Mouse (Mus musculus) liver, embryonic 13.5 days (tissue): Measurements from ENCODE around the gene Dip2b. TPM values are rescaled to one million over a fixed set of nuclear protein-coding genes. Genes with fewer than 3 reads are reported as not detected.

Experiments
- ATAC-seq: fragments of 200-750 bp; cut with Nextera tagmentation; 2 replicates; pipeline ENCODE4 v1.8.0; 2017; ENCODE audit warnings: low read depth, mild to moderate bottlenecking, moderate number of reproducible peaks, moderate library complexity
- DNase-seq: peaks from one replicate; pipeline ENCODE4 v3.0.0; 2022
- H3K27ac ChIP-seq: fragments of 300-500 bp; sonication (generic); 2 replicates; pipeline ENCODE4 v1.5.1; 2015; ENCODE audit warnings: moderate library complexity, mild to moderate bottlenecking, inconsistent platforms
- H3K27me3 ChIP-seq: fragments of 300-500 bp; sonication (generic); 2 replicates; pipeline ENCODE4 v1.6.1; 2015; ENCODE audit warnings: mild to moderate bottlenecking, inconsistent platforms
- H3K36me3 ChIP-seq: fragments of 300-500 bp; sonication (generic); 2 replicates; pipeline ENCODE4 v1.6.1; 2015; ENCODE audit warnings: mild to moderate bottlenecking, inconsistent platforms
- H3K4me1 ChIP-seq: fragments of 300-500 bp; sonication (generic); replicated peaks from 2 replicates; pipeline ENCODE4 v1.6.1; 2015; ENCODE audit warnings: inconsistent platforms
- H3K4me2 ChIP-seq: fragments of 300-500 bp; sonication (generic); 2 replicates; pipeline ENCODE4 v1.6.1; 2015; ENCODE audit warnings: inconsistent platforms, mild to moderate bottlenecking, moderate library complexity
- H3K4me3 ChIP-seq: fragments of 300-500 bp; sonication (generic); replicated peaks from 2 replicates; pipeline ENCODE4 v1.5.1; 2015; ENCODE audit warnings: mild to moderate bottlenecking, inconsistent platforms
- H3K9ac ChIP-seq: fragments of 300-500 bp; sonication (generic); 2 replicates; pipeline ENCODE4 v1.6.1; 2015; ENCODE audit warnings: mild to moderate bottlenecking, inconsistent platforms
- H3K9me3 ChIP-seq: fragments of 300-500 bp; sonication (generic); replicated peaks from 2 replicates; pipeline ENCODE4 v1.6.1; 2016; ENCODE audit warnings: inconsistent platforms
- WGBS: fragments of 180-500 bp; shearing (Covaris S2); methylation state at CpG from one replicate; pipeline ENCODE4 v1.1.7; 2015; ENCODE audit not compliant: insufficient replicate concordance; 5-methylcytosine and 5-hydroxymethylcytosine counted together
- polyA plus RNA-seq: library from polyadenylated mRNA; unstranded; fragments of >200 nt; fragmentation: Nextera tagmentation; extraction: Ambion mirVana; gene quantifications from 2 replicates; pipeline ENCODE4 v1.2.1, GENCODE M21; 2015

The Dip2b gene
- polyA plus RNA-seq, 1 experiment from 2014 or later, result 2.2 TPM

GRCm38 (mm10) chr15:100163381-100164051 is 125.1 kb downstream of the Dip2b start:
- no peak for ATAC-seq
- H3K9me3 ChIP-seq, result no peaks in the 10 kb centered on the region
- no peak overlapping the region for H3K27ac ChIP-seq
- H3K9ac ChIP-seq, result no peak overlapping the region
- H3K36me3 ChIP-seq, result peaks cover 22% of the 10 kb centered on the region
- no peak overlapping the region for H3K4me2 ChIP-seq
- no peaks in the 10 kb centered on the region for H3K27me3 ChIP-seq
- WGBS, result 71% methylated on average over 3 of the region's 3 CpGs
- H3K4me1 ChIP-seq, result peaks cover 11% of the 10 kb centered on the region
- no peak for DNase-seq
- no peak overlapping the region for H3K4me3 ChIP-seq

DNA sequence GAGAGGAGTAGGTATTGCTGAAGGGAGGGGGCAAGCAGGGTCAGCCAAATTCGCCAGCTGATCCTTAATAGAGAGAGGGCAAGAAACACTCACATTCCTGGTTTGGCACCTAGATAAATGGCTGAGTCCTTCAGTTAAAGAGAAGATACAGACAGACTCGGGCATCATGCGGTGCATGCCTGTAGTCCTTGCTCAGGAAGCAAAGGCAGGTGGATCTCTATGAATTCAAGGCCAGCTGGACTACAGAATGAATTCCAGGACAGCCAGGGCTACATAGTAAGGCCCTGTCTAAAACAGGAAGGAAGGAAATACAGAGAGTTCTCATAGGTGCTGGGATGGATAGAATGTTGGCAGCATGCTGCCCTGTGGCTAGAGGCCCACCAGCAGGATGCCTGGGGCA is 128.0 kb downstream of the Dip2b start:
- ATAC-seq, result no peak

DNA sequence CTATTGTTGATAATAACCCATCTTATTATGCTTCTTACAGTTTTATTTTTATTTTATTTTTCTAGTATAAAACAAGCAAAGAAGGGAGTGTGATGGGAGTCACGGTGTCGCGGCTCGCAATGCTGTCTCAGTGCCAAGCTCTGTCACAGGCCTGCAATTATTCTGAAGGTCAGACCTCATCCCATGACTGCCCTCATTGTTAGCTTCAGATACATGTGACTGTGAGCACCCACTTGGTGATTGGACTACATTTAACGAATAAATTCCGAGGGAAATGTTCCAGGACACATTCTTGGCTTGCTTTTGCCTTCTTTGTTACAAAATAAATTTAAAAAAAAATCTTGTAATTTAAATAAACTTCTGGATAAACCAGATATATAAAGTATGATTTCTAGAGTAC is 129.3 kb downstream of the Dip2b start:
- Histone ChIP-seq H3K4me1 (no peaks in the 10 kb centered on the region), H3K27ac (no peak overlapping the region), H3K27me3 (no peaks in the 10 kb centered on the region), H3K9me3 (no peaks in the 10 kb centered on the region), H3K9ac (no peak overlapping the region), H3K4me3 (no peak overlapping the region), H3K4me2 (no peak overlapping the region), H3K36me3 (peaks cover 40% of the 10 kb centered on the region)
- no peak for DNase-seq
- ATAC-seq, result no peak
- 87% methylated on average over 6 of the region's 6 CpGs for WGBS

More for the DNA sequence above, 128.0 kb downstream of the Dip2b start:
- no peak overlapping the region for H3K9ac ChIP-seq
- H3K9me3 ChIP-seq, result no peaks in the 10 kb centered on the region
- no peak overlapping the region for H3K4me3 ChIP-seq
- H3K4me1 ChIP-seq, result no peaks in the 10 kb centered on the region
- DNase-seq, result no peak
- no peaks in the 10 kb centered on the region for H3K27me3 ChIP-seq
- 70% methylated on average over 3 of the region's 3 CpGs for WGBS
- no peak overlapping the region for H3K27ac ChIP-seq
- peaks cover 41% of the 10 kb centered on the region for H3K36me3 ChIP-seq
- no peak overlapping the region for H3K4me2 ChIP-seq

DNA sequence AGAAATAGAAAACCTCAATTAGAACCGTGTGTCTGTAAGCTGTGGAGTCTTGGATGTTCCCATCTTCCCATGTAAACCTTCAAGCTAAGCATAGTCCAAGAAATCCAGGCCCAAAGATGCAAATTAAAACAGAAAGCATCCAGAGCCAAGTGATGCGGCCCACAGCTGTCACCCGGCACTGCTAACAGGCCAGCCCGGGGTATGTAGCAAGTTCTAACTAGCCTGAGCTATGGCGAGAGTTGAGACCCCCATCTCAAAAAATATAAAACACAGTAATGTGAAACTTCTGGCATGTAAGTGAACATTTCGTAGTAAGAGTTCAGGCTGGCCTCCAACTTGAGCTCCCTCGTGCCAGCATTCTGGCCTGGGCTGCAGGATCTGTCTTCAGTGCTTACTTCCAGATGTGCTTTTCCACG is 129.7 kb downstream of the Dip2b start:
- H3K36me3 ChIP-seq, result peaks cover 44% of the 10 kb centered on the region
- no peak for ATAC-seq
- no peak overlapping the region for H3K27ac ChIP-seq
- no peaks in the 10 kb centered on the region for H3K4me1 ChIP-seq
- 79% methylated on average over 8 of the region's 8 CpGs for WGBS
- H3K4me3 ChIP-seq, result no peak overlapping the region
- no peaks in the 10 kb centered on the region for H3K9me3 ChIP-seq
- H3K4me2 ChIP-seq, result no peak overlapping the region
- DNase-seq, result no peak
- no peaks in the 10 kb centered on the region for H3K27me3 ChIP-seq
- H3K9ac ChIP-seq, result no peak overlapping the region

GRCm38 (mm10) chr15:100175176-100175575 is 136.7 kb downstream of the Dip2b start:
- Histone ChIP-seq H3K4me1 (no peaks in the 10 kb centered on the region), H3K36me3 (peaks cover 43% of the 10 kb centered on the region), H3K9me3 (no peaks in the 10 kb centered on the region), H3K4me2 (no peak overlapping the region), H3K27me3 (no peaks in the 10 kb centered on the region), H3K4me3 (no peak overlapping the region), H3K9ac (no peak overlapping the region), H3K27ac (no peak overlapping the region)
- no peak for DNase-seq
- 68% methylated on average over 6 of the region's 6 CpGs for WGBS
- no peak for ATAC-seq

DNA sequence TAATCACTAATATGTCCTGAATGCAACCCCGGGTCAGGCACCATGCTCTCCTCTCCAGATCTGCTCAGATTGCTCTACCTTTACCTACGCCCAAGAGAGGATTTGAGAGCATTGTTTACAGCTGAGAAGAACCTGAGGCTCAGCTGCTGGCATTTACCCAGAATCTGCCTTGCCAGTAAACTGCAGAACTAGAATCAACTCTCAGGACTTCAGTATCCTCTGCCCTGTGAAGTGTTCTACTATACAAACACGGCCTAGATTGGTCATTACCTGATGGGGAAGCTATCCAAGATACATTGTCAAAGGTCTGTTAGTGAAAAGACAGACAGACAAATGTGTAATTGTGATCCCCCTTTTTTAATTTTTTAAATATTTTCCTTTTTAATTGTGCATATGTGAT is 138.7 kb downstream of the Dip2b start:
- no peak overlapping the region for H3K4me3 ChIP-seq
- H3K4me1 ChIP-seq, result no peaks in the 10 kb centered on the region
- H3K9ac ChIP-seq, result no peak overlapping the region
- no peaks in the 10 kb centered on the region for H3K27me3 ChIP-seq
- H3K4me2 ChIP-seq, result no peak overlapping the region
- 73% methylated on average over 3 of the region's 3 CpGs for WGBS
- H3K36me3 ChIP-seq, result peaks cover 33% of the 10 kb centered on the region
- no peaks in the 10 kb centered on the region for H3K9me3 ChIP-seq
- H3K27ac ChIP-seq, result no peak overlapping the region
- DNase-seq (no peak), ATAC-seq (no peak)

GRCm38 (mm10) chr15:100177575-100177974 is 139.1 kb downstream of the Dip2b start:
- H3K4me2 ChIP-seq, result no peak overlapping the region
- WGBS, result 75% methylated on average over 9 of the region's 9 CpGs
- peaks cover 32% of the 10 kb centered on the region for H3K36me3 ChIP-seq
- no peak overlapping the region for H3K9ac ChIP-seq
- no peaks in the 10 kb centered on the region for H3K27me3 ChIP-seq
- no peak for DNase-seq
- no peaks in the 10 kb centered on the region for H3K4me1 ChIP-seq
- no peaks in the 10 kb centered on the region for H3K9me3 ChIP-seq
- no peak overlapping the region for H3K27ac ChIP-seq
- H3K4me3 ChIP-seq, result no peak overlapping the region
- ATAC-seq, result no peak

- H3K27me3 ChIP-seq, result no peaks in the 10 kb centered on the region
- no peak for ATAC-seq
- no peak overlapping the region for H3K27ac ChIP-seq
- WGBS, result 57% methylated on average over 7 of the region's 7 CpGs
- no peak overlapping the region for H3K4me2 ChIP-seq
- no peak for DNase-seq
- H3K4me1 ChIP-seq, result no peaks in the 10 kb centered on the region
- H3K36me3 ChIP-seq, result peaks cover 26% of the 10 kb centered on the region
- no peaks in the 10 kb centered on the region for H3K9me3 ChIP-seq
- H3K4me3 ChIP-seq, result no peak overlapping the region
- no peak overlapping the region for H3K9ac ChIP-seq
These were observed 140.0 kb downstream of the Dip2b start for GRCm38 (mm10) chr15:100178487-100178886.

GRCm38 (mm10) chr15:100179685-100180084 is 141.2 kb downstream of the Dip2b start:
- Histone ChIP-seq H3K9me3 (no peaks in the 10 kb centered on the region), H3K36me3 (peaks cover 30% of the 10 kb centered on the region), H3K4me1 (no peaks in the 10 kb centered on the region), H3K9ac (no peak overlapping the region), H3K27me3 (no peaks in the 10 kb centered on the region), H3K4me3 (no peak overlapping the region), H3K27ac (no peak overlapping the region), H3K4me2 (no peak overlapping the region)
- WGBS, result 77% methylated on average over 6 of the region's 6 CpGs
- no peak for ATAC-seq
- no peak for DNase-seq

GRCm38 (mm10) chr15:100180221-100180620 is 141.8 kb downstream of the Dip2b start:
- Histone ChIP-seq H3K4me2 (no peak overlapping the region), H3K9ac (no peak overlapping the region), H3K36me3 (peaks cover 26% of the 10 kb centered on the region), H3K4me1 (no peaks in the 10 kb centered on the region), H3K9me3 (no peaks in the 10 kb centered on the region), H3K4me3 (no peak overlapping the region), H3K27me3 (no peaks in the 10 kb centered on the region), H3K27ac (no peak overlapping the region)
- 71% methylated on average over 4 of the region's 4 CpGs for WGBS
- DNase-seq, result no peak
- no peak for ATAC-seq

GRCm38 (mm10) chr15:100181841-100182240 is 143.4 kb downstream of the Dip2b start:
- no peak overlapping the region for H3K4me2 ChIP-seq
- H3K9ac ChIP-seq, result no peak overlapping the region
- DNase-seq (no peak), ATAC-seq (no peak)
- no peak overlapping the region for H3K27ac ChIP-seq
- peaks cover 4% of the 10 kb centered on the region; the same call in 1 of the 2 replicates for H3K4me1 ChIP-seq
- no peak overlapping the region for H3K4me3 ChIP-seq
- no peaks in the 10 kb centered on the region for H3K9me3 ChIP-seq
- peaks cover 30% of the 10 kb centered on the region; the same call in 1 of the 2 replicates for H3K36me3 ChIP-seq
- WGBS, result 82% methylated on average over 10 of the region's 10 CpGs
- no peaks in the 10 kb centered on the region for H3K27me3 ChIP-seq
